Mouse (Mus musculus) liver, adult 2 months (tissue): ENCODE data around the gene Cpt2. TPM values are rescaled to one million over a fixed set of nuclear protein-coding genes. Genes with fewer than 3 reads are reported as not detected.

Experiments
- DNase-seq: peaks from one replicate; pipeline ENCODE4 v3.0.0-alpha.2; 2011; ENCODE audit warnings: low read depth, low spot score; ENCODE audit errors: extremely low read depth
- H3K27ac ChIP-seq: fragments of 200-500 bp; replicated peaks from 2 replicates; pipeline ENCODE4 v1.5.1; 2012; ENCODE audit warnings: low read depth, mild to moderate bottlenecking, control low read depth, inconsistent platforms, low read length; ENCODE audit not compliant: insufficient read depth
- H3K27me3 ChIP-seq: fragments of 200-500 bp; 2 replicates; pipeline ENCODE4 v1.6.1; 2012; ENCODE audit warnings: mild to moderate bottlenecking, moderate library complexity, low read length, inconsistent platforms; ENCODE audit not compliant: control insufficient read depth, insufficient read depth
- H3K36me3 ChIP-seq: fragments of 200-500 bp; 2 replicates; pipeline ENCODE4 v1.6.1; 2012; ENCODE audit warnings: low read length, inconsistent platforms; ENCODE audit not compliant: control insufficient read depth, insufficient read depth
- H3K4me1 ChIP-seq: fragments of 200-500 bp; 2 replicates; pipeline ENCODE4 v1.6.1; 2011; ENCODE audit warnings: low read length; ENCODE audit not compliant: control insufficient read depth, insufficient read depth
- H3K4me3 ChIP-seq: fragments of 200-500 bp; 2 replicates; pipeline ENCODE4 v1.5.1; 2011; ENCODE audit warnings: low read depth, mild to moderate bottlenecking, control low read depth, low read length, moderate library complexity; ENCODE audit not compliant: insufficient read depth
- H3K79me2 ChIP-seq: fragments of 200-500 bp; 2 replicates; pipeline ENCODE4 v1.6.1; 2012; ENCODE audit warnings: inconsistent platforms, mild to moderate bottlenecking, low read length, moderate library complexity; ENCODE audit not compliant: control insufficient read depth, insufficient read depth
- H3K9ac ChIP-seq: fragments of 200-500 bp; 2 replicates; pipeline ENCODE4 v1.6.1; 2012; ENCODE audit warnings: low read depth, mild to moderate bottlenecking, control low read depth, inconsistent platforms, low read length
- CTCF ChIP-seq: fragments of 200-500 bp; IDR thresholded peaks from 2 replicates; pipeline ENCODE4 v1.5.1; 2011; ENCODE audit warnings: low read depth, low read length, control low read depth
- POLR2A ChIP-seq: fragments of 200-500 bp; IDR thresholded peaks from 2 replicates; pipeline ENCODE4 v1.6.1; 2011; ENCODE audit warnings: low read length, control low read depth; ENCODE audit not compliant: insufficient read depth; ENCODE audit errors: extremely low read depth
- WGBS: fragments of 180-500 bp; shearing (Covaris S2); methylation state at CpG from one replicate; pipeline ENCODE4 v1.1.7; 2018; 5-methylcytosine and 5-hydroxymethylcytosine counted together
- polyA plus RNA-seq: library from polyadenylated mRNA; depleted of rRNA; stranded (reverse); fragments of >200 nt; gene quantifications from 2 replicates; pipeline ENCODE4 v1.2.3, GENCODE M21; 2012; rRNA removed
- total RNA-seq: library from RNA; depleted of rRNA; stranded (reverse); fragments of >200 nt; gene quantifications from 2 replicates; pipeline ENCODE4 v1.2.3, GENCODE M21; 2014; rRNA removed

Cpt2 gene
- total and polyA plus RNA-seq, 2 experiments, result 106 to 159 TPM

GRCm38 (mm10) chr4:107858995-107859394 is 64.4 kb downstream of the Cpt2 start:
- no peak overlapping the region for H3K27ac ChIP-seq
- H3K79me2 ChIP-seq, result no peaks in the 10 kb centered on the region
- H3K9ac ChIP-seq, result no peak overlapping the region
- no peaks in the 10 kb centered on the region for H3K36me3 ChIP-seq
- H3K27me3 ChIP-seq, result no peaks in the 10 kb centered on the region
- 83% methylated on average over 7 of the region's 7 CpGs for WGBS
- no peaks in the 10 kb centered on the region for H3K4me1 ChIP-seq
- H3K4me3 ChIP-seq, result no peak overlapping the region
- TF ChIP-seq CTCF (no peak), POLR2A (no peak)
- DNase-seq, result no peak

GRCm38 (mm10) chr4:107856958-107857686 is 66.3 kb downstream of the Cpt2 start:
- Histone ChIP-seq H3K27me3 (no peaks in the 10 kb centered on the region), H3K36me3 (no peaks in the 10 kb centered on the region), H3K79me2 (no peaks in the 10 kb centered on the region), H3K27ac (no peak overlapping the region), H3K9ac (no peak overlapping the region), H3K4me3 (no peak overlapping the region), H3K4me1 (no peaks in the 10 kb centered on the region)
- 72% methylated on average over 11 of the region's 11 CpGs for WGBS
- DNase-seq, result no peak
- TF ChIP-seq CTCF, result no peak
- no peak for TF ChIP-seq POLR2A

Other genes starting within 250 kb of the Cpt2 start
- not detected in 2 replicates for gene Dmrtb1, start 239.4 kb downstream of the Cpt2 start, total RNA-seq
- gene Dmrtb1, start 239.4 kb downstream of the Cpt2 start, polyA plus RNA-seq, result not detected in 2 replicates
- 0.09 and 0.27 TPM in 2 replicates for gene Lrp8, start 121.3 kb downstream of the Cpt2 start, total RNA-seq
- gene Lrp8, start 121.3 kb downstream of the Cpt2 start, polyA plus RNA-seq, result 0.09 and 0.11 TPM in 2 replicates
- gene Magoh, start 43.9 kb downstream of the Cpt2 start, total RNA-seq, result 42.3 and 46.1 TPM in 2 replicates
- 27.4 and 28.5 TPM in 2 replicates for gene Magoh, start 43.9 kb downstream of the Cpt2 start, polyA plus RNA-seq
- 39.0 and 44.9 TPM in 2 replicates for gene 0610037L13Rik, start 33.8 kb downstream of the Cpt2 start, total RNA-seq
- 24.3 and 28.2 TPM in 2 replicates for gene 0610037L13Rik, start 33.8 kb downstream of the Cpt2 start, polyA plus RNA-seq
- gene Slc1a7, start 44.7 kb upstream of the Cpt2 start, total RNA-seq, result 0.07 and 0.09 TPM in 2 replicates
- gene Slc1a7, start 44.7 kb upstream of the Cpt2 start, polyA plus RNA-seq, result 0.04 and 0.07 TPM in 2 replicates
- 1.9 and 2.7 TPM in 2 replicates for gene Podn, start 172.8 kb upstream of the Cpt2 start, total RNA-seq
- 2.9 and 3.8 TPM in 2 replicates for gene Podn, start 172.8 kb upstream of the Cpt2 start, polyA plus RNA-seq
- 2,678 and 3,000 TPM in 2 replicates for gene Scp2, start 221.4 kb upstream of the Cpt2 start, total RNA-seq
- gene Scp2, start 221.4 kb upstream of the Cpt2 start, polyA plus RNA-seq, result 1,138 and 1,579 TPM in 2 replicates
- 141 and 149 TPM in 2 replicates for gene Echdc2, start 241.8 kb upstream of the Cpt2 start, total RNA-seq
- 203 and 264 TPM in 2 replicates for gene Echdc2, start 241.8 kb upstream of the Cpt2 start, polyA plus RNA-seq